Mouse (Mus musculus): ENCODE results near the gene Myh13. TPM values are rescaled to one million over a fixed set of nuclear protein-coding genes. Genes with fewer than 3 reads are reported as not detected.
A peak's percentile ranks its signal among the peaks of the same experiment; 100 is the strongest.

Gene Myh13
- total and polyA plus RNA-seq, 2 experiments from 2014 or later = 0.11 to 0.23 TPM

- Histone ChIP-seq H3K9me3 (ENCODE audit: low read length) (no peaks in the 10 kb centered on the region), H3K4me1 (ENCODE audit: insufficient read depth, low read length) (no peaks in the 10 kb centered on the region), H3K4me2 (ENCODE audit: low read depth, low read length, poor library complexity, severe bottlenecking) (no peak overlapping the region), H3K27me3 (ENCODE audit: insufficient read depth, low read length) (no peaks in the 10 kb centered on the region), H3K36me3 (ENCODE audit: insufficient read depth, low read length) (no peaks in the 10 kb centered on the region), H3K9ac (replicated peaks; ENCODE audit: low read length, poor library complexity, severe bottlenecking) (no peak overlapping the region), H3K27ac (ENCODE audit: low read depth, low read length) (no peak overlapping the region), H3K4me3 (ENCODE audit: low read depth, low read length) (no peak overlapping the region)
- DNase-seq (ENCODE audit: low spot score) (peak; percentile 53), ATAC-seq (ENCODE audit: low FRiP score) (no peak)
- 80% methylated on average over 6 of the region's 6 CpGs for WGBS
- TF ChIP-seq CTCF (IDR thresholded peaks at IDR 0.05) = no peak
These were observed 93.0 kb downstream of the Myh13 start for GRCm38 (mm10) chr11:67414346-67414940.

Other genes with a start within 250 kb of the Myh13 start
- 0.24 and 1.2 TPM in 2 replicates for gene Myh3, start 243.4 kb upstream of the Myh13 start, total RNA-seq (2014; rRNA removed)
- 0.13 and 0.25 TPM in 2 replicates for gene Myh3, start 243.4 kb upstream of the Myh13 start, polyA plus RNA-seq (2015; fragmentation: Nextera tagmentation; extraction: Ambion mirVana)
- 0.33 and 0.55 TPM in 2 replicates for gene Myh2, start 150.6 kb upstream of the Myh13 start, total RNA-seq (2014; rRNA removed)
- gene Myh2, start 150.6 kb upstream of the Myh13 start, polyA plus RNA-seq (2015; fragmentation: Nextera tagmentation; extraction: Ambion mirVana) = 0.15 and 0.20 TPM in 2 replicates
- gene Myh1, start 121.6 kb upstream of the Myh13 start, total RNA-seq (2014; rRNA removed) = 0.11 and 0.19 TPM in 2 replicates
- 0.10 and 0.11 TPM in 2 replicates for gene Myh1, start 121.6 kb upstream of the Myh13 start, polyA plus RNA-seq (2015; fragmentation: Nextera tagmentation; extraction: Ambion mirVana)
- gene Myh4, start 83.6 kb upstream of the Myh13 start, total RNA-seq (2014; rRNA removed) = 0.11 and 0.19 TPM in 2 replicates
- gene Myh4, start 83.6 kb upstream of the Myh13 start, polyA plus RNA-seq (2015; fragmentation: Nextera tagmentation; extraction: Ambion mirVana) = 0.07 and 0.10 TPM in 2 replicates
- 1.0 and 3.0 TPM in 2 replicates for gene Myh8, start 44.5 kb upstream of the Myh13 start, total RNA-seq (2014; rRNA removed)
- gene Myh8, start 44.5 kb upstream of the Myh13 start, polyA plus RNA-seq (2015; fragmentation: Nextera tagmentation; extraction: Ambion mirVana) = 0.36 and 0.40 TPM in 2 replicates
- 118 and 135 TPM in 2 replicates for gene Gas7, start 133.8 kb downstream of the Myh13 start, total RNA-seq (2014; rRNA removed)
- 80.3 and 82.1 TPM in 2 replicates for gene Gas7, start 133.8 kb downstream of the Myh13 start, polyA plus RNA-seq (2015; fragmentation: Nextera tagmentation; extraction: Ambion mirVana)